Mouse (Mus musculus) embryonic facial prominence, embryonic 12.5 days (tissue): ENCODE measurements at regions not wholly inside any gene's neighbourhood (a gene's known extent, or its start where the extent isn't known, plus 50 kb on each side); places are given as distances from the start of the nearest gene placed in this dataset.
A peak's percentile ranks its signal among the peaks of the same experiment; 100 is the strongest.

Experiments
- ATAC-seq: fragments of 200-750 bp; cut with Nextera tagmentation; 2 replicates; pipeline ENCODE4 v1.8.0; 2017; ENCODE audit not compliant: insufficient number of reproducible peaks, insufficient read depth, low FRiP score, low TSS enrichment
- H3K27ac ChIP-seq: fragments of 300-500 bp; sonication (generic); 2 replicates; pipeline ENCODE4 v1.5.1; 2016; ENCODE audit warnings: mild to moderate bottlenecking
- H3K27me3 ChIP-seq: fragments of 300-500 bp; sonication (generic); 2 replicates; pipeline ENCODE4 v1.6.1; 2016; ENCODE audit warnings: mild to moderate bottlenecking, moderate library complexity
- H3K36me3 ChIP-seq: fragments of 300-500 bp; sonication (generic); 2 replicates; pipeline ENCODE4 v1.6.1; 2016; ENCODE audit warnings: mild to moderate bottlenecking
- H3K4me1 ChIP-seq: fragments of 300-500 bp; sonication (generic); 2 replicates; pipeline ENCODE4 v1.6.1; 2016
- H3K4me2 ChIP-seq: fragments of 300-500 bp; sonication (generic); replicated peaks from 2 replicates; pipeline ENCODE4 v1.6.1; 2016; ENCODE audit warnings: mild to moderate bottlenecking, moderate library complexity
- H3K4me3 ChIP-seq: fragments of 300-500 bp; sonication (generic); 2 replicates; pipeline ENCODE4 v1.5.1; 2016; ENCODE audit warnings: mild to moderate bottlenecking
- H3K9ac ChIP-seq: fragments of 300-500 bp; sonication (generic); 2 replicates; pipeline ENCODE4 v1.6.1; 2016; ENCODE audit warnings: mild to moderate bottlenecking, moderate library complexity
- H3K9me3 ChIP-seq: fragments of 300-500 bp; sonication (generic); 2 replicates; pipeline ENCODE4 v1.6.1; 2016; ENCODE audit warnings: mild to moderate bottlenecking, moderate library complexity
- WGBS: fragments of 180-500 bp; shearing (Covaris S2); methylation state at CpG from one replicate; pipeline ENCODE4 v1.1.7; 2016; 5-methylcytosine and 5-hydroxymethylcytosine counted together

- ATAC-seq: peak; percentile 75
- peak overlapping the region; percentile 50 for H3K27ac ChIP-seq
- peak overlapping the region; percentile 59 for H3K4me2 ChIP-seq
- H3K36me3 ChIP-seq: no peaks in the 10 kb centered on the region
- H3K4me3 ChIP-seq: peak overlapping the region; percentile 32
- no peaks in the 10 kb centered on the region for H3K9me3 ChIP-seq
- under 1% methylated on average over 17 of the region's 17 CpGs for WGBS
- peak overlapping the region; percentile 45; the same call in 1 of the 2 replicates for H3K9ac ChIP-seq
- no peaks in the 10 kb centered on the region for H3K27me3 ChIP-seq
- peaks cover 34% of the 10 kb centered on the region for H3K4me1 ChIP-seq
Measured at GRCm38 (mm10) chr8:8994596-8995189, 304.4 kb upstream of the Arglu1 start.

- no peak overlapping the region for H3K4me3 ChIP-seq
- H3K27ac ChIP-seq: no peak overlapping the region
- H3K36me3 ChIP-seq: no peaks in the 10 kb centered on the region
- peaks cover 34% of the 10 kb centered on the region for H3K4me1 ChIP-seq
- 13% methylated on average over 7 of the region's 7 CpGs for WGBS
- H3K9ac ChIP-seq: no peak overlapping the region
- no peaks in the 10 kb centered on the region for H3K9me3 ChIP-seq
- no peaks in the 10 kb centered on the region for H3K27me3 ChIP-seq
- H3K4me2 ChIP-seq: peak overlapping the region; percentile 59; the same call in 1 of the 2 replicates
- ATAC-seq: no peak
Measured at GRCm38 (mm10) chr8:8994008-8994407, 303.7 kb upstream of the Arglu1 start.

- no peaks in the 10 kb centered on the region for H3K36me3 ChIP-seq
- H3K9ac ChIP-seq: no peak overlapping the region
- peak overlapping the region; percentile 63 for H3K27ac ChIP-seq
- peak overlapping the region; percentile 30 for H3K4me2 ChIP-seq
- WGBS: 9% methylated on average over 11 of the region's 11 CpGs
- peaks cover 34% of the 10 kb centered on the region for H3K4me1 ChIP-seq
- no peak overlapping the region for H3K4me3 ChIP-seq
- H3K27me3 ChIP-seq: no peaks in the 10 kb centered on the region
- no peaks in the 10 kb centered on the region for H3K9me3 ChIP-seq
- ATAC-seq: no peak
Measured at GRCm38 (mm10) chr8:8992461-8993032, 302.2 kb upstream of the Arglu1 start.

- Histone ChIP-seq H3K4me2 (no peak overlapping the region), H3K4me1 (peaks cover 37% of the 10 kb centered on the region), H3K9me3 (no peaks in the 10 kb centered on the region), H3K27ac (no peak overlapping the region), H3K4me3 (no peak overlapping the region), H3K27me3 (no peaks in the 10 kb centered on the region), H3K9ac (no peak overlapping the region; the same call in 1 of the 2 replicates), H3K36me3 (no peaks in the 10 kb centered on the region)
- ATAC-seq: no peak
- WGBS: 54% methylated on average over 8 of the region's 8 CpGs
Measured at GRCm38 (mm10) chr8:8991026-8991425, 300.7 kb upstream of the Arglu1 start.

- no peak overlapping the region for H3K4me3 ChIP-seq
- H3K4me1 ChIP-seq: peaks cover 23% of the 10 kb centered on the region
- no peaks in the 10 kb centered on the region for H3K36me3 ChIP-seq
- WGBS: 36% methylated on average over 9 of the region's 9 CpGs
- H3K27ac ChIP-seq: no peak overlapping the region
- no peak overlapping the region for H3K4me2 ChIP-seq
- H3K9me3 ChIP-seq: no peaks in the 10 kb centered on the region
- no peak for ATAC-seq
- no peaks in the 10 kb centered on the region for H3K27me3 ChIP-seq
- no peak overlapping the region for H3K9ac ChIP-seq
Measured at GRCm38 (mm10) chr8:8986068-8986467, 295.7 kb upstream of the Arglu1 start.

GRCm38 (mm10) chr8:8985395-8985794 lies 295.1 kb upstream of the Arglu1 start:
- H3K27ac ChIP-seq: no peak overlapping the region
- H3K36me3 ChIP-seq: no peaks in the 10 kb centered on the region
- 82% methylated on average over 13 of the region's 13 CpGs for WGBS
- peaks cover 18% of the 10 kb centered on the region for H3K4me1 ChIP-seq
- no peak overlapping the region for H3K4me2 ChIP-seq
- ATAC-seq: no peak
- no peaks in the 10 kb centered on the region for H3K27me3 ChIP-seq
- no peaks in the 10 kb centered on the region for H3K9me3 ChIP-seq
- H3K9ac ChIP-seq: no peak overlapping the region
- H3K4me3 ChIP-seq: no peak overlapping the region

GRCm38 (mm10) chr8:8984829-8985251 lies 294.5 kb upstream of the Arglu1 start:
- H3K27me3 ChIP-seq: no peaks in the 10 kb centered on the region
- no peak overlapping the region for H3K9ac ChIP-seq
- no peaks in the 10 kb centered on the region for H3K36me3 ChIP-seq
- H3K9me3 ChIP-seq: no peaks in the 10 kb centered on the region
- 29% methylated on average over 11 of the region's 11 CpGs for WGBS
- no peak overlapping the region for H3K27ac ChIP-seq
- H3K4me2 ChIP-seq: peak overlapping the region; percentile 33
- ATAC-seq: no peak
- no peak overlapping the region for H3K4me3 ChIP-seq
- peaks cover 18% of the 10 kb centered on the region for H3K4me1 ChIP-seq

GRCm38 (mm10) chr8:8984159-8984828 lies 294.0 kb upstream of the Arglu1 start:
- ATAC-seq: no peak
- Histone ChIP-seq H3K9ac (no peak overlapping the region), H3K36me3 (no peaks in the 10 kb centered on the region), H3K27me3 (no peaks in the 10 kb centered on the region), H3K4me2 (peak overlapping the region; percentile 33), H3K4me3 (no peak overlapping the region), H3K9me3 (no peaks in the 10 kb centered on the region), H3K27ac (no peak overlapping the region), H3K4me1 (peaks cover 18% of the 10 kb centered on the region)
- 11% methylated on average over 13 of the region's 13 CpGs for WGBS

- WGBS: 53% methylated on average over 5 of the region's 5 CpGs
- no peaks in the 10 kb centered on the region for H3K9me3 ChIP-seq
- H3K9ac ChIP-seq: no peak overlapping the region
- H3K27me3 ChIP-seq: no peaks in the 10 kb centered on the region
- 0 out of 2 replicates have a peak overlapping the region, but pooled peaks have one; percentile 1 for H3K4me2 ChIP-seq
- peaks cover 18% of the 10 kb centered on the region for H3K4me1 ChIP-seq
- no peaks in the 10 kb centered on the region for H3K36me3 ChIP-seq
- H3K4me3 ChIP-seq: no peak overlapping the region
- no peak overlapping the region for H3K27ac ChIP-seq
- ATAC-seq: no peak
Measured at GRCm38 (mm10) chr8:8983133-8983661, 292.9 kb upstream of the Arglu1 start.

GRCm38 (mm10) chr8:8978969-8979368 lies 288.6 kb upstream of the Arglu1 start:
- Histone ChIP-seq H3K9ac (no peak overlapping the region), H3K4me1 (peaks cover 5% of the 10 kb centered on the region), H3K27me3 (no peaks in the 10 kb centered on the region), H3K4me3 (no peak overlapping the region), H3K9me3 (no peaks in the 10 kb centered on the region), H3K4me2 (no peak overlapping the region), H3K36me3 (no peaks in the 10 kb centered on the region), H3K27ac (no peak overlapping the region)
- WGBS: 63% methylated on average over 1 of the region's 1 CpGs
- no peak for ATAC-seq

GRCm38 (mm10) chr8:8973769-8974168 lies 283.4 kb upstream of the Arglu1 start:
- H3K4me2 ChIP-seq: no peak overlapping the region
- no peaks in the 10 kb centered on the region for H3K36me3 ChIP-seq
- WGBS: 68% methylated on average over 6 of the region's 6 CpGs
- H3K4me1 ChIP-seq: peaks cover 6% of the 10 kb centered on the region; the same call in 1 of the 2 replicates
- ATAC-seq: no peak
- no peak overlapping the region for H3K27ac ChIP-seq
- no peak overlapping the region for H3K4me3 ChIP-seq
- no peak overlapping the region for H3K9ac ChIP-seq
- H3K9me3 ChIP-seq: no peaks in the 10 kb centered on the region
- H3K27me3 ChIP-seq: 0 out of 2 replicates have a peak, but pooled peaks cover 3% of the 10 kb centered on the region

GRCm38 (mm10) chr8:8973334-8973733 lies 283.0 kb upstream of the Arglu1 start:
- H3K4me3 ChIP-seq: no peak overlapping the region
- no peak overlapping the region for H3K27ac ChIP-seq
- ATAC-seq: no peak
- no peaks in the 10 kb centered on the region for H3K9me3 ChIP-seq
- WGBS: 77% methylated on average over 6 of the region's 6 CpGs
- H3K9ac ChIP-seq: no peak overlapping the region
- 0 out of 2 replicates have a peak, but pooled peaks cover 3% of the 10 kb centered on the region for H3K27me3 ChIP-seq
- no peaks in the 10 kb centered on the region for H3K36me3 ChIP-seq
- no peak overlapping the region for H3K4me2 ChIP-seq
- peaks cover 10% of the 10 kb centered on the region; the same call in 1 of the 2 replicates for H3K4me1 ChIP-seq
